26 mouse cellular contexts compared by ENCODE assay signal in the genomic region with DNA sequence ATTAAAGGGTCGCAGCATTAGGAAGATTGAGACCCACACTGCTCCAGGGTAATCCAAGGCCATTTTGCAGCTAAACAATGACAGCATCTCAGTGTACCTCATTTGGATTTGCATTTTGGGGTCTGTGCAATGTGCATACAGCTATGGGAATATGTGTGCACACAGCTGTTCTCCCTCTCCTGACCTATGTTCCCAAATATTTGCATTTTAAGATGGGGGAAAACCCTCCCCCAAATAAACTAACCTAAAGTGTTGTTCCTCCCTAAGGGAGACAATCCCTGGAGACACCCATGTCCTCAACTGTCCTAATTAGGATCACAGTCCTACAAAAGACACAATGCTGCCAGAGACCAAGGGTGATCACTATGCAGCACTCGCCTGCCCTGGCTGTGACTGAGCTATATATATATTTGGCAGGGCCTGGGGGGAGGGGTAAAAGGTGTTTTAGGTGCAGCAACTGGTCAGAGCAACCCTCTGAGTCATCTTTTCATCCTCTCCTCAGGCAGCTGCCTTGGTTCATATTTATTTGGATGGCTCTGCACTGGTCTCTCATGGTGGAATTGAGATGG. TPM values are rescaled to one million over a fixed set of nuclear protein-coding genes. Genes with fewer than 3 reads are reported as not detected.
"Had no signal": no experiment of that assay in that cellular context is flagged by ENCODE, and none has a peak within 500 bp of the region (broad histone marks: within the 10 kb centered on the region; RNA-seq: fewer than 3 reads in every experiment).

No protein-coding gene starts in this region.

- H3K36me3 ChIP-seq: intestine, embryonic 15.5 days; limb, embryonic 10.5 days; limb, embryonic 13.5 days; liver, embryonic 13.5 days; midbrain, embryonic 12.5 days; midbrain, embryonic 15.5 days; neural tube, embryonic 12.5 days; neural tube, embryonic 15.5 days had no signal

- H3K27ac ChIP-seq: intestine, embryonic 15.5 days; kidney, postnatal 0 days; layer of hippocampus, adult 2 months; limb, embryonic 10.5 days; limb, embryonic 13.5 days; liver, embryonic 13.5 days; midbrain, embryonic 12.5 days; midbrain, embryonic 15.5 days; neural tube, embryonic 12.5 days; neural tube, embryonic 15.5 days; stomach, postnatal 0 days had no signal

- H3K27me3 ChIP-seq: intestine, embryonic 15.5 days; limb, embryonic 13.5 days; liver, embryonic 13.5 days; midbrain, embryonic 12.5 days; midbrain, embryonic 15.5 days; neural tube, embryonic 12.5 days; neural tube, embryonic 15.5 days had no signal

- ATAC-seq: intestine, embryonic 15.5 days; midbrain, embryonic 15.5 days had no signal

- H3K4me3 ChIP-seq: intestine, embryonic 15.5 days; layer of hippocampus, adult 2 months; limb, embryonic 10.5 days; limb, embryonic 13.5 days; liver, embryonic 13.5 days; midbrain, embryonic 12.5 days; midbrain, embryonic 15.5 days; neural tube, embryonic 12.5 days; neural tube, embryonic 15.5 days had no signal

- H3K9me3 ChIP-seq: intestine, embryonic 15.5 days; limb, embryonic 10.5 days; limb, embryonic 13.5 days; liver, embryonic 13.5 days; midbrain, embryonic 12.5 days; midbrain, embryonic 15.5 days; neural tube, embryonic 12.5 days; neural tube, embryonic 15.5 days had no signal

- H3K9ac ChIP-seq: intestine, embryonic 15.5 days; limb, embryonic 13.5 days; liver, embryonic 13.5 days; midbrain, embryonic 12.5 days; midbrain, embryonic 15.5 days; neural tube, embryonic 12.5 days; neural tube, embryonic 15.5 days had no signal

- H3K4me1 ChIP-seq: intestine, embryonic 15.5 days; limb, embryonic 10.5 days; liver, embryonic 13.5 days; midbrain, embryonic 12.5 days; midbrain, embryonic 15.5 days; neural tube, embryonic 12.5 days; neural tube, embryonic 15.5 days had no signal

- DNase-seq: kidney, adult 11 months; kidney, adult 8-10 months; kidney, postnatal 25 days; layer of hippocampus, adult 9-11 months; liver, embryonic 13.5 days; lung, adult 2 months; lung, postnatal 14 days; lung, postnatal 4 days; right cerebral cortex, adult 18-20 months; right cerebral cortex, postnatal 14 days; right cerebral cortex, postnatal 4 days; thymus, adult 2 months; thymus, postnatal 25 days had no signal

- H3K4me2 ChIP-seq: intestine, embryonic 15.5 days; limb, embryonic 13.5 days; liver, embryonic 13.5 days; midbrain, embryonic 12.5 days; midbrain, embryonic 15.5 days; neural tube, embryonic 12.5 days; neural tube, embryonic 15.5 days had no signal

RNA-seq across cellular contexts. Expression of a gene that starts 20.9 kb away (rescaled TPM):
- total RNA-seq: megakaryocyte progenitor cell, adult 5-6 weeks; megakaryocyte-erythroid progenitor cell, adult 5-6 weeks had no signal
- polyA plus RNA-seq: large intestine, adult 2 months had no signal
